Mouse (Mus musculus): ENCODE results near the gene Rbms2. TPM values are rescaled to one million over a fixed set of nuclear protein-coding genes. Genes with fewer than 3 reads are reported as not detected.
A peak's percentile ranks its signal among the peaks of the same experiment; 100 is the strongest.
"Not testable (repeated sequence)": the region's sequence is repeated elsewhere in the genome, so short reads cannot be mapped to it uniquely, and the experiment has no call there.

Rbms2 gene
- polyA plus RNA-seq, 1 experiment from 2014 or later, result 7.0 TPM

GRCm38 (mm10) chr10:128192030-128192766 is 12.1 kb upstream of the Rbms2 start:
- not testable (repeated sequence) for H3K27ac ChIP-seq; H3K4me3 ChIP-seq (replicated peaks); ATAC-seq (ENCODE audit: low read depth); H3K4me2 ChIP-seq; H3K9ac ChIP-seq; H3K36me3 ChIP-seq; DNase-seq; H3K9me3 ChIP-seq (replicated peaks)
- H3K4me1 ChIP-seq (replicated peaks), result peaks cover 37% of the 10 kb centered on the region
- H3K27me3 ChIP-seq, result peaks cover 41% of the 10 kb centered on the region
- WGBS (ENCODE audit: insufficient replicate concordance), result 79% methylated on average over 3 of the region's 3 CpGs

GRCm38 (mm10) chr10:128191472-128191871 is 11.4 kb upstream of the Rbms2 start:
- Histone ChIP-seq H3K4me1 (replicated peaks) (peaks cover 44% of the 10 kb centered on the region), H3K27ac (no peak overlapping the region), H3K9me3 (replicated peaks) (no peaks in the 10 kb centered on the region), H3K9ac (no peak overlapping the region), H3K4me3 (replicated peaks) (no peak overlapping the region), H3K4me2 (no peak overlapping the region), H3K27me3 (peaks cover 34% of the 10 kb centered on the region), H3K36me3 (no peaks in the 10 kb centered on the region)
- ATAC-seq (ENCODE audit: low read depth) (no peak), DNase-seq (no peak)
- WGBS (ENCODE audit: insufficient replicate concordance), result 29% methylated on average over 2 of the region's 2 CpGs

- DNase-seq (peak; percentile 64), ATAC-seq (ENCODE audit: low read depth) (no peak)
- H3K36me3 ChIP-seq, result no peaks in the 10 kb centered on the region
- H3K9ac ChIP-seq, result no peak overlapping the region
- no peaks in the 10 kb centered on the region for H3K9me3 ChIP-seq (replicated peaks)
- H3K27ac ChIP-seq, result peak overlapping the region; percentile 86
- H3K27me3 ChIP-seq, result peaks cover 7% of the 10 kb centered on the region
- H3K4me1 ChIP-seq (replicated peaks), result peaks cover 41% of the 10 kb centered on the region
- H3K4me3 ChIP-seq (replicated peaks), result no peak overlapping the region
- H3K4me2 ChIP-seq, result no peak overlapping the region
- 58% methylated on average over 2 of the region's 2 CpGs for WGBS (ENCODE audit: insufficient replicate concordance)
Observed at GRCm38 (mm10) chr10:128188242-128188877, 8.3 kb upstream of the Rbms2 start.

- 32% methylated on average over 5 of the region's 5 CpGs for WGBS (ENCODE audit: insufficient replicate concordance)
- Histone ChIP-seq H3K9ac (peak overlapping the region; percentile 24), H3K27me3 (no peaks in the 10 kb centered on the region), H3K4me2 (peak overlapping the region; percentile 49), H3K4me3 (replicated peaks) (no peak overlapping the region; the same call in 1 of the 2 replicates), H3K36me3 (no peaks in the 10 kb centered on the region), H3K27ac (peak overlapping the region; percentile 86), H3K9me3 (replicated peaks) (no peaks in the 10 kb centered on the region), H3K4me1 (replicated peaks) (peaks cover 40% of the 10 kb centered on the region)
- ATAC-seq (ENCODE audit: low read depth) (peak; percentile 91), DNase-seq (peak; percentile 74)
Observed at GRCm38 (mm10) chr10:128187181-128187605, 7.1 kb upstream of the Rbms2 start.

- 55% methylated on average over 2 of the region's 2 CpGs for WGBS (ENCODE audit: insufficient replicate concordance)
- ATAC-seq (ENCODE audit: low read depth), result peak; percentile 24
- no peaks in the 10 kb centered on the region for H3K36me3 ChIP-seq
Observed at GRCm38 (mm10) chr10:128185959-128186358, 5.9 kb upstream of the Rbms2 start.

GRCm38 (mm10) chr10:128185277-128185940 is 5.3 kb upstream of the Rbms2 start:
- H3K4me3 ChIP-seq (replicated peaks), result no peak overlapping the region

More at GRCm38 (mm10) chr10:128185959-128186358, 5.9 kb upstream of the Rbms2 start:
- H3K4me2 ChIP-seq, result no peak overlapping the region
- H3K4me3 ChIP-seq (replicated peaks), result no peak overlapping the region
- H3K4me1 ChIP-seq (replicated peaks), result peaks cover 34% of the 10 kb centered on the region
- H3K27ac ChIP-seq, result 0 out of 2 replicates have a peak overlapping the region, but pooled peaks have one; percentile 86
- DNase-seq, result peak; percentile 83
- no peak overlapping the region for H3K9ac ChIP-seq
- H3K27me3 ChIP-seq, result no peaks in the 10 kb centered on the region
- no peaks in the 10 kb centered on the region for H3K9me3 ChIP-seq (replicated peaks)

GRCm38 (mm10) chr10:128184296-128184695 is 4.2 kb upstream of the Rbms2 start:
- no peaks in the 10 kb centered on the region for H3K27me3 ChIP-seq
- H3K4me2 ChIP-seq, result no peak overlapping the region
- H3K27ac ChIP-seq, result no peak overlapping the region
- no peak for DNase-seq
- WGBS (ENCODE audit: insufficient replicate concordance), result 71% methylated on average over 2 of the region's 2 CpGs
- ATAC-seq (ENCODE audit: low read depth), result no peak
- no peaks in the 10 kb centered on the region for H3K9me3 ChIP-seq (replicated peaks)
- no peak overlapping the region for H3K9ac ChIP-seq
- peaks cover 46% of the 10 kb centered on the region for H3K4me1 ChIP-seq (replicated peaks)
- H3K4me3 ChIP-seq (replicated peaks), result no peak overlapping the region
- no peaks in the 10 kb centered on the region for H3K36me3 ChIP-seq

More at GRCm38 (mm10) chr10:128185277-128185940, 5.3 kb upstream of the Rbms2 start:
- Histone ChIP-seq H3K4me2 (no peak overlapping the region), H3K36me3 (no peaks in the 10 kb centered on the region), H3K27ac (no peak overlapping the region), H3K9me3 (replicated peaks) (no peaks in the 10 kb centered on the region), H3K4me1 (replicated peaks) (peaks cover 35% of the 10 kb centered on the region), H3K9ac (no peak overlapping the region), H3K27me3 (no peaks in the 10 kb centered on the region)
- no peak for DNase-seq
- ATAC-seq (ENCODE audit: low read depth), result no peak
- whole genome bisulfite sequencing (ENCODE audit: insufficient replicate concordance), result 67% methylated on average over 6 of the region's 6 CpGs

GRCm38 (mm10) chr10:128177316-128177715 is 2.8 kb downstream of the Rbms2 start:
- Histone ChIP-seq H3K36me3 (no peaks in the 10 kb centered on the region), H3K9me3 (replicated peaks) (no peaks in the 10 kb centered on the region), H3K27me3 (no peaks in the 10 kb centered on the region), H3K9ac (no peak overlapping the region), H3K4me3 (replicated peaks) (no peak overlapping the region), H3K4me2 (no peak overlapping the region), H3K4me1 (replicated peaks) (peaks cover 42% of the 10 kb centered on the region), H3K27ac (no peak overlapping the region)
- ATAC-seq (ENCODE audit: low read depth) (no peak), DNase-seq (no peak)
- WGBS (ENCODE audit: insufficient replicate concordance), result 79% methylated on average over 4 of the region's 4 CpGs

- DNase-seq (peak; percentile 51), ATAC-seq (ENCODE audit: low read depth) (peak; percentile 80)
- Histone ChIP-seq H3K27me3 (no peaks in the 10 kb centered on the region), H3K9ac (peak overlapping the region; percentile 77), H3K36me3 (no peaks in the 10 kb centered on the region), H3K27ac (peak overlapping the region; percentile 76), H3K9me3 (replicated peaks) (no peaks in the 10 kb centered on the region), H3K4me2 (peak overlapping the region; percentile 81), H3K4me1 (replicated peaks) (peaks cover 42% of the 10 kb centered on the region), H3K4me3 (replicated peaks) (peak overlapping the region; percentile 65)
- WGBS (ENCODE audit: insufficient replicate concordance), result under 1% methylated on average over 17 of the region's 17 CpGs
Observed at GRCm38 (mm10) chr10:128175996-128176755, 3.9 kb downstream of the Rbms2 start.

- DNase-seq, result no peak
- H3K9ac ChIP-seq, result peak overlapping the region; percentile 77; the same call in 1 of the 2 replicates
- ATAC-seq (ENCODE audit: low read depth), result no peak
- H3K4me3 ChIP-seq (replicated peaks), result peak overlapping the region; percentile 65
- no peaks in the 10 kb centered on the region for H3K9me3 ChIP-seq (replicated peaks)
- H3K27me3 ChIP-seq, result no peaks in the 10 kb centered on the region
- WGBS (ENCODE audit: insufficient replicate concordance), result 21% methylated on average over 3 of the region's 3 CpGs
- no peaks in the 10 kb centered on the region for H3K36me3 ChIP-seq
- H3K27ac ChIP-seq, result 0 out of 2 replicates have a peak overlapping the region, but pooled peaks have one; percentile 76
- peaks cover 40% of the 10 kb centered on the region for H3K4me1 ChIP-seq (replicated peaks)
- H3K4me2 ChIP-seq, result peak overlapping the region; percentile 81
Observed at GRCm38 (mm10) chr10:128175302-128175701, 4.8 kb downstream of the Rbms2 start.
